Mouse (Mus musculus) embryo, embryonic 11 days (tissue): ENCODE results near the gene Bud13.

ENCODE experiments used
- DNase-seq: peaks from one replicate; pipeline ENCODE4 v3.0.0-alpha.2; 2015

Bud13 gene

GRCm38 (mm10) chr9:46282631-46283436 lies at the start of gene Bud13:
Gene Bud13 (plus strand): TSS chr9:46283008.
- peak; percentile 94 for DNase-seq

DNA sequence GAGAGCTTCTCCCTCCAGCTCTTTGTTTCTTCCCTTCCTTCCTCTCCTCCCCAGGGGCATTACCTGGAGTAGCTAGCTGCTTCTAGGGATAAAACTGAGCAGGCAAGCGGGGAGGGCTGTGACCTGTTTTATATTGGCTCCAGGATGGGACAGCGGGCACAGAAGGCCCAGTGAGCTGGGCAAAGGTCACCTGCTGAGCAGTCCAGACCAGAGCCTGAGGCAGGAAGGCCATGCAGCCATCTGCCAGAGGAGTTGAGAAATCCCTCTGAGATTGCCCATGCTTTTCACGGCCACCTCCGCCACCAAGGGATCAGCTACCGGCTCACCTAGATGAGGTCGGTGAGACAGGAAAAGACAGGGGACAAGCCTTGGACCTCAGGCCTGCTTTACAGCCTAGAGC lies 47.6 kb upstream of the Bud13 start:
- no peak for DNase-seq

- no peak for DNase-seq
These were observed 47.4 kb upstream of the Bud13 start, which contains the start of gene Apoc3 for GRCm38 (mm10) chr9:46235596-46235648. Gene Apoc3 (minus strand): TSS chr9:46235636.

- DNase-seq, result no peak
These were observed 47.2 kb upstream of the Bud13 start for GRCm38 (mm10) chr9:46235649-46236048.

DNA sequence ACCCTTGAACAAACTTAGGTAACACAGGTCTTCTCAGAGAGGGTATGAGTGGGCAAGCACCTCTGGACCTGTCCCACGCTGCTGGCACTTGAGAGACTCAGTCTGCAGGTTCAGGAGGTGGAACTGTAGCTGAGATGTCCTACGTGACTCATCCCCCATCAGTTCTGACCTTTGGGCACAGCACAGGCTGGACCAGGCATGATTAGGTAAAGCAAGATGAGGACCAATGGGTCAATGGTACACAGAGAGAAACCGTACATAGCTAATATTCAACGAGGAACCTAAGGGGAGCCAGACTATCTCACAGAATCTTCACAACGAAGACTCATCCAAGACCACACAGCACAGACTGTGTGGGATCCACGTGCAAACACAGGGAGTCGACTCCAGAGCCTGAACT lies 44.0 kb upstream of the Bud13 start:
- DNase-seq, result no peak

GRCm38 (mm10) chr9:46240526-46241153 lies 42.2 kb upstream of the Bud13 start, which contains the start of gene Apoa4:
Gene Apoa4 (plus strand): TSS chr9:46240696.
- DNase-seq, result no peak

GRCm38 (mm10) chr9:46241818-46242217 lies 41.0 kb upstream of the Bud13 start:
- DNase-seq, result no peak

DNA sequence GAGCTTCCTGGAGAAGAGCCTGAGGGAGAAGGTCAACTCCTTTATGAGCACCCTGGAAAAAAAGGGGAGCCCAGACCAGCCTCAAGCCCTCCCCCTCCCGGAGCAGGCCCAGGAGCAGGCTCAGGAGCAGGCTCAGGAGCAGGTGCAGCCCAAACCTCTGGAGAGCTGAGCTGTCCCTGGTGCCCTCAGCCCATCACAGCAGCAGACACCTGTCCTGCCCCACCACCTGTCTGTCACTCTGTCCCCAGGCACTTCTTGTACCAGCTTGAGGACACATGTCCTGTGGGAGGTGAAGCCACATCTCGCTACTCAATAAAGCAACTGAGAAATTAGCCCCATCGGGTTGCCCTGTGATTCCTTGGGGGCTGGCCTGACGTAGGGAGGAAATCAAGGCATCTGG lies 39.7 kb upstream of the Bud13 start:
- DNase-seq, result no peak

DNA sequence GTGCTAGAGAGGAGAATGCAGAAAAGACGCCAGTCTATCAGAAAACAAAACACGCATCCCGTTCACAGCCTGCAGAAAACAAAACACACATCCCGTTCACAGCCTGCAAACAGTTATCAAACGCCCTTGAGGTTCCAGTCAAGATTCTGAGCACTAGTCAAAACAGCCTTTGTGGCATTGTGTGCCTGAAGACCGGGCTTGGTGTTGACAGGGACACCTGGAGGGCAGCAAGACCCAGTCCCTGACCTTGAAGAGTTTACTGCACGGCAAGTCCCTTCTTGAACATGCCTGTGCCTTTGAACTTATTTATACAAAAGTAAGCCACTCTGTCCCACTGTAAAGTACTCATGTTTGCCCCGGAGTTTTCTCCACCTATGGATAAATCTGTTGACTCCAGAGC lies 39.2 kb upstream of the Bud13 start:
- DNase-seq, result no peak

- DNase-seq, result peak; percentile 92
These were observed 36.0 kb upstream of the Bud13 start for GRCm38 (mm10) chr9:46246752-46247324.

DNA sequence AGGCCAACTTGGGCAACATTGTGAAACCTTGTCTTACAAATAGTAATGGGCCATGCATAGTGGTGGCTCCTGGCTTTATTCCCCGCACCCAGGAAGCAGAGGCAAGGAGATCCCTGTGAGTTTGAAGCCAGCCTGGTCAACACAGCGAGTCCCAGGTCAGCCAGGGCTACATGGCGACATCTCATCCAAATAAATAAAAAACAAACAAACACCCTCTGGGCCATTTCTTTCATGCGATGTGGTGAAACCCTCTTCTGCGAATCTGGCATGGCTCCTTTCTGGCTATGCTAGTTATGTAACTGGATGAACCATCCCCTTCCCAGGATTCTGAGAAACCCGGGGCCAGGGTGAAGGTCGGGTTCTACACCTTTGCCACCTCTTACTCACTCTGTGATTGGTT lies 26.6 kb upstream of the Bud13 start:
- DNase-seq, result no peak

- no peak for DNase-seq
These were observed 26.0 kb upstream of the Bud13 start for GRCm38 (mm10) chr9:46256658-46257385.

- DNase-seq, result no peak
These were observed 25.3 kb upstream of the Bud13 start for GRCm38 (mm10) chr9:46257546-46257945.

DNA sequence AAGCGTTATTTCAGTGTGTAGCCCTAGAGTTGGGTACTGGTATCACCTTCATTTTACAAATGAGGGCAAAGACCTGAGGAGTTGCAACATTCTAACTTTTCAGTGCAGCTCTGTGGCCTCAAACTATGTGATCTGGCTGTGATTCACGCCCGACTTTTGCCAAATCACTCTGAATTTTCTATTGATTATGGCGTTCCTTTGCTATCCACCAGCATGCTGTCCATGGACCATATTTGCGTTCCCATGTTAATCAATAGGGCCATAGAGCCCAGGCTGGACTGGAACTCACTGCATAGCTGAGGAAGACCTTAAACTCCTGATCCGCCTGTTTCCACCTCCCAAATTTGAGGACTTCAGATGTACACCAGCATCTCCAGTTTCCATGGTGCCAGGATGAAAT lies 23.7 kb upstream of the Bud13 start:
- DNase-seq, result no peak

- DNase-seq, result no peak
These were observed 21.7 kb upstream of the Bud13 start for GRCm38 (mm10) chr9:46261131-46261530.

- no peak for DNase-seq
These were observed 14.4 kb upstream of the Bud13 start, which contains the start of gene Apoa5 for GRCm38 (mm10) chr9:46268343-46268873. Gene Apoa5 (plus strand): TSS chr9:46268633.

- DNase-seq, result no peak
These were observed 13.7 kb upstream of the Bud13 start for GRCm38 (mm10) chr9:46269125-46269524.

GRCm38 (mm10) chr9:46270782-46271181 lies 12.0 kb upstream of the Bud13 start:
- no peak for DNase-seq

DNA sequence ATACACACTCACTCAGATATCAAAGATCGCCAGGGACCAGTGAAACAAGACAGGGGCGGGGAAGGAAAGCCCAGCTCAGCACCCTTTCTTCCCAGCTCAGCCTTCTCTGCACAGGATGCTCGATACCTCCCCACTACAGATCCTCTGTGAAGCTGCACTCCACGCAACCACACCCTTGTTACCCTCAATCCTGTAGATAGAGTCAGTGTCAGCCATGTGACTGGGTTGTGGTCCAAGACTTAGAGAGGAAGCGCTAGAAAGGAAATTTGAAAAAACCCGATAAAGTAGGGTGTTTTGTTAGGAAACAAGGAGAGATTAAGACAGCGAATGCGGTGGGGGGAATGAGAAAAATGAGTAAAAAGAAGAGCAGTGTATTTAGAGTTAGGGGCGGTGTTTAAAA lies 10.7 kb upstream of the Bud13 start:
- DNase-seq, result no peak

DNA sequence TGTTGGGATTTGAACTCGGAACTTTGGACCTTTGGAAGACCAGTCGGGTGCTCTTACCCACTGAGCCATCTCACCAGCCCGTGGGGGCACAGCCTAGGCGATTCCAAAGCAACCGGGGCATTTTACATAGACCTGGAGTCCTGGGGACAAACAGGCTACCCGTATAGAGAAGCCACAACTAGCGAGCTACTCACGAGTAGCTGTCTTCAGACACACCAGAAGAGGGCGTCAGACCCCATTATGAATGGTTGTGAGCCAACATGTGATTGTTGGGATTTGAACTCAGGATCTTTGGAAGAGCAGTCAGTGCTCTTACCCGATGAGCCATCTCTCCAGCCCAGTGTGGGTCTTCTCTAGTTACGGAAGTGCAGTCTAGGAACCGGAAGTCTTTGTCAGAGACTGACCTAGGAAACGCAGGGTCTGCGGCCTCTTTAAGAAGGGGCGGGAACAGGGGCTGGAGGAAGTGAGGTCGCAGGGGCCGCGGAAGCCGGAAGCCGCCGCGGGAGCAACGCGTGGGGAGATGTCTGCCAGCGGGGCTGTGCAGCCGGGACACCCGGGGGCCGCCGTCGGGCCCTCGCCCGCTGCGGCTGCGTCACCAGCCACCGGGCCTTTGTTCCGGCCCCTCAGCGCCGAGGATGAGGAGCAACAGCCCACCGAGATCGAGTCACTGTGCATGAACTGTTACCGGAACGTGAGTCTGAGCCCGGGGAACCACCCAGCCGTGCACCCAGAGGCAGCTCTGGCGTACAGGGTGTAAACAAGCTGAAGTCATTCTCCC lies 9.9 kb upstream of the Bud13 start, which contains the start of gene Zpr1:
TSS of gene Zpr1 (plus strand) at position 388 of the 778 bp plus-strand sequence.
- peak; percentile 95 for DNase-seq

GRCm38 (mm10) chr9:46274494-46274893 lies 8.3 kb upstream of the Bud13 start:
- DNase-seq, result no peak

DNA sequence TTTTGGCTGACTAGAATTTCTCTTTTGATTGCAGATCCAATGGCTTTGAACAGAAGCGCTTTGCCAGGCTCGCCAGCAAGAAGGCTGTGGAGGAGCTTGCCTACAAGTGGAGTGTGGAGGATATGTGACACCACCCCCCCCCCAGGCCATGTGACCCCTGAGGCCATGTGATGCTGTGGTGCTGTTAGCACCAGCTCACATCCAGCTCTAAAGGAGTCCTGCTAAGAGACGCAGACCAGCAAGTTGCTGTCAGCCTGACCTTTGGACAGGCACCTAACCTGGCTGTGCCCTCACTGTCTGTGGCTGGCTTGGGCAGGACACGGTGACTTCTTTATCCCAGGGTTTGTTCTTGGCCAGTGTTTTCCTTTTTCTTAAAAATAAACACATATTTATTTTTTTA lies 15.6 kb downstream of the Bud13 start:
- DNase-seq, result no peak

GRCm38 (mm10) chr9:46302142-46302541 lies 19.3 kb downstream of the Bud13 start:
- DNase-seq, result peak; percentile 61
